Mouse (Mus musculus) G1E (cell line): Measurements from ENCODE around the gene Zmynd15.

Experiments used
- CTCF ChIP-seq: IDR thresholded peaks from 2 replicates; pipeline ENCODE4 v1.5.1; 2012; ENCODE audit warnings: low read depth, low read length, inconsistent platforms, mixed read lengths
- GATA1 ChIP-seq: IDR thresholded peaks from 2 replicates; pipeline ENCODE4 v1.6.1; 2012; ENCODE audit warnings: borderline replicate concordance, low read length, inconsistent platforms, mixed read lengths

DNA sequence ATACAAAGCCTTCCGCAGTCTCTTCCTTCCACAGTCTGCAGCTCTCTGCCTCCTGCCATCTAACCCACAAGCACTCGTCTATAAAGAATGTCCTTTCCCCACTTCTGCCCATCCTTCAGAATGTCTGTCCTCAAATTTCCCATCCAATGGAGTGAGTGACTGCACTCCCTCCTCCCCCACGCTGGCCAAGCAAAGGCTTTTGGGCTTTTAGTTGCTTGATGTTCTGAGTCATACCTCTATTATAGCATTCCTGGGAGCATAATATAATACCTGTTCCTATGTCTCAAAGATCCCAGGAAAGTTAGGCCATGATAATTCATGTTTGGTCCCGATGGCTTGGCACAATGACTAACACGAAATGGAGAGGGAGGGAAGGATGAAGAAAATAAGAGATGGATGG is 27.7 kb upstream of the Zmynd15 start:
- TF ChIP-seq CTCF (no peak), GATA1 (no peak)
